Mouse (Mus musculus): ENCODE results near the gene Fam171a2.
A peak's percentile ranks its signal among the peaks of the same experiment; 100 is the strongest.

The Fam171a2 gene

GRCm38 (mm10) chr11:102447497-102447896, at the start of gene Fam171a2:
Fam171a2 (minus strand) TSS chr11:102447682.
- peak; percentile 75 to 90 for DNase-seq (ENCODE audit: inconsistent age in 2 of 2, low spot score in 1 of 2)

GRCm38 (mm10) chr11:102496732-102497131, 49.2 kb upstream of the Fam171a2 start:
- no peak for DNase-seq (ENCODE audit: inconsistent age in 2 of 2, low spot score in 1 of 2)

GRCm38 (mm10) chr11:102496206-102496605, 48.7 kb upstream of the Fam171a2 start:
- no peak for DNase-seq (ENCODE audit: inconsistent age in 2 of 2, low spot score in 1 of 2)

DNA sequence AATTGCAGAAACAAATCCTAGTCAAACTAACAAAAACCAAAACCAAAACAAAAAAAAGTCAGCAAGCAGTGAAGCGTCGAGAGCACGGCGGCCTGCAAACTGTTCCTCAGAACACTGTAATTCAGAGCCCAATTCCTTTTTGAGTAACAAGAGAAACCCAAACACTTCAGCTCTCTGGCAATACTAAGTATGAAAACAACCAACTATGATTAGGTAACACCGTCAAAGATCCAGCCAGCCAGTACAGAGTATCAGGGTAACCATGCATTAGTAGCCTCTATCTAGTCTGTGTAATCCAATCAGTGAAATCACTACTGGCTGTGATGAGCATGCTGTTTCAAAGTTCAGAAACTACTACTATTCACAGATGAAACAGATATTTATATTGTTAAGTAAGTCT, 48.3 kb upstream of the Fam171a2 start:
- no peak for DNase-seq (ENCODE audit: inconsistent age in 2 of 2, low spot score in 1 of 2)

DNA sequence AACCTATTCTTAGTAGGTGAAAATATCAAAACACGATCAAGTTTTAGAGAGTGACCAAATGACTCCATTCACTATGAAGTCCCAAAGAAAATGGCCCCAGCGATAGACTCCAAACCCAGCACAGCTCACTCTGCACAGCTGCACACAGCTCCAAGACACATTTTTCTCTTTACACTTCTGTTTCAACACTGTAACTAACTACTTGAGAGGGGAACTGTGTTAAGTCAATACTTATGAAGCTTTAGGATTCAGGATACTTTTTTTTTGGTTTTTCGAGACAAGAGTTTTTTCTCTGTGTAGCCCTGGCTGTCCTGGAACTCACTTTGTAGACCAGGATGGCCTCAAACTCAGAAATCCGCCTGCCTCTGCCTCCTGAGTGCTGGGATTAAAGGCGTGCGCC, 47.6 kb upstream of the Fam171a2 start:
- no peak for DNase-seq (ENCODE audit: inconsistent age in 2 of 2, low spot score in 1 of 2)

DNA sequence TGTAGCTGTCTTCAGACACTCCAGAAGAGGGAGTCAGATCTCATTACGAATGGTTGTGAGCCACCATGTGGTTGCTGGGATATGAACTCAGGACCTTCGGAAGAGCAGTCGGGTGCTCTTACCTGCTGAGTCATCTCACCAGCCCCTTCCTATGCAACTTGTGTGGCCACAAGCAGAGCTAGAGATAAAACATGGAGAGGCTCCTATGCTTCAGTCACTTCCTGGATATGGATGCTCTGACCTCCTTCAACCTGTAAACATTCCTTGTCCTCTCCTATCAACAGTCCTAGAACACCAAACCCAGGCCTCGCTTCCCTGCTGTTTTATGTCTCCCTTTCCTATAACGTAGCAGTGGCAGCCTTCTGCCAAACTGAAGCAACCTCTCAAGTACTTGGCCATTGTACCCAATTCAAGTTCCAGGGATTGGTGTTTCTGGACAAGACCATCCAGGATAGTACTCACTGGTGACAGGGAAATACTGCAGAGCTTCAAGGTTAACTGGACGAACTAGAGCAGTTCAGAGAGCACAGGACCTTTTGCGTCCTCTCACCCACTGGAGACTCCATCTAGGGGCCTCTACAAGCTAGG, 46.7 kb upstream of the Fam171a2 start:
- DNase-seq (ENCODE audit: inconsistent age in 2 of 2, low spot score in 1 of 2) = no peak

- no peak for DNase-seq (ENCODE audit: inconsistent age in 2 of 2, low spot score in 1 of 2)
Observed at GRCm38 (mm10) chr11:102493241-102493640, 45.8 kb upstream of the Fam171a2 start.

GRCm38 (mm10) chr11:102487901-102488300, 40.4 kb upstream of the Fam171a2 start:
- DNase-seq (ENCODE audit: inconsistent age in 2 of 2, low spot score in 1 of 2) = no peak

DNA sequence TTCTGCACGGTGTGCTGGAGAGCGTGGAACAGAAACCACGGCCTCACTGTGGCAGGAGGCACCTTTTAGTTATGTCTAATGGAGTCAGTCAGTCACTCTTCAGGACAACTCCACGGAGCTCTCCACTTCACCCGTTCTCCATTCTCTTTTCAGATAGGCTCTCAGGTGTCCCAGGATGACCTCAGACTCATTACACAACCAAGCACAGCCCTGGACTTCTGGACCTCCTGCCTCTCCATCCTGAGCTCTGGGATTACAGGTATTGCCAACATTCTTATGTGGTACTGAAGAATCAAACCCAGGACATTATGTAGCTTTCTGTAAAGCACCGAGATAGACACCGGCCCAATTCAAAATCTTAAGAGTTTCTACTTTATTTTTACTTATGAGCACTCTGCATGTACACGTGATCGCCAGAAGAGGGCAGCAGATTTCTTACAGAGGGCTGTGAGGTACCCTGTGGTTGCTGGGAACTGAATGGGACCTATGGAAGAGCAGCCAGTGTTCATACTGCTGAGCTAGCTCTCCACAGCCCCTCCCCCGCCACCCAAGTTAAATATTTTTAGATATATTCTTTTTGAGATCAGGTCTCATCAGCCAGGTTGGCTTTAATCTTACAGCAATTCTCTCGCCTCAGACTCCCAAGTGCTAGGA, 39.4 kb upstream of the Fam171a2 start:
- peak; percentile 37 to 79 for DNase-seq (ENCODE audit: inconsistent age in 2 of 2, low spot score in 1 of 2)

GRCm38 (mm10) chr11:102481779-102482178, 34.3 kb upstream of the Fam171a2 start:
- DNase-seq (ENCODE audit: inconsistent age in 2 of 2, low spot score in 1 of 2) = no peak

- DNase-seq (ENCODE audit: inconsistent age in 2 of 2, low spot score in 1 of 2) = no peak
Observed at GRCm38 (mm10) chr11:102480897-102481296, 33.4 kb upstream of the Fam171a2 start.

- no peak for DNase-seq (ENCODE audit: inconsistent age in 2 of 2, low spot score in 1 of 2)
Observed at GRCm38 (mm10) chr11:102480111-102480510, 32.6 kb upstream of the Fam171a2 start.

DNA sequence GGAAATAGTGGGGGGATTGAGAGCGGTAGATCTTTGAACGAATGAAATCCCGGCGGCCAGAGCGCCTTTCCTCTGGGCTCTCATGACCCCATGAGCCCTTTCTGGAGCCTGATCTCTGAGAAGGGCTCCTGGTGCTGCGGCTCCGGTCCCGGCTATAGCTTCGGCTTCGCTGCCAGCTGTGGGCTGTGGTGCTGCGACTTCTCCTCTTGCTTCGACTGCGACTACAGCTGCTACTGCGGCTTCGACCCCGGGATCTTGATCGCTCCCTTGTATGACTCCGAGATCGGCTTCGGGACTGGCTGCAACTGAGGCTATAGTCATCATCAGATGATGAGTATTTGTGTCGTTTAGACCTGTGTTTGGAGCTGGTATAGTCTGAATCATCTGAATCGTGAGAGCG, 32.1 kb upstream of the Fam171a2 start:
- DNase-seq (ENCODE audit: inconsistent age in 2 of 2, low spot score in 1 of 2) = no peak

- no peak for DNase-seq (ENCODE audit: inconsistent age in 2 of 2, low spot score in 1 of 2)
Observed at GRCm38 (mm10) chr11:102478671-102479070, 31.2 kb upstream of the Fam171a2 start.

GRCm38 (mm10) chr11:102475027-102475426, 27.5 kb upstream of the Fam171a2 start:
- DNase-seq (ENCODE audit: inconsistent age in 2 of 2, low spot score in 1 of 2) = no peak

DNA sequence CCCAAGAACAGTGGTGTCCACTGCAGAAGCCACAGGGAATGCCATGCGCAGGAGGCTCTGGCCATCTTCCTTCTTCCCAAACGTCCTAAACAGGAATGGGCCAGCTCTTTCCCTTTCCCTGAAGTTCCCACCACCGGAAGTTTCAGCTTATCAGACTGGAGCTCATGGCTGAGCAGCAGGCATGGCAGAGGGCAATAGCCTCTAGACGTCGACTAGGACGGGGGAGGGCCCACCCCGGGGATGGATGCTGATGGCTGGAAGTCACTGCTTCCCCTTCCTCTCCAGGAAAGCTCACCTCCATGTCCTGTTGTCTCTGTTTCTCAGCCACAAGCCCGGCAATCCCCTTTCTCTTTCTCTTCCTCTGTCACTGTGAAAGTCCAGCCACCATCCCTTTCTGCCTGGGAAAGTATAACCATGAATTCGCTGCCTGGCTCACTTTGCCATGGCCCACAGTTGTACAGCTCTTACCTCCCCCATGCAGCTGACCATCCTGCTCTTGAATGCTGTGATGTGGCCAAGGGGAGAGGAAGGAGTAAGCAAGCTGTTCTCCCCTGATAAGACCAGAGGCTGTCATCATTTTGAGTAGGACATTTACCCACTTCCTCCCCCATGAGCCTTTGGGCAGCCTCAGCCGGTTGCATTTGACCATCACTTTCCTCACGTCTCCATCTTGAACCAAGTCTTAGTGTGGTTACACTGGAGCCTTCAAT, 22.3 kb upstream of the Fam171a2 start, which contains the start of gene Itga2b:
Gene Itga2b (minus strand): TSS at position 475 of the 710 bp plus-strand sequence.
- no peak for DNase-seq (ENCODE audit: inconsistent age in 2 of 2, low spot score in 1 of 2)

DNA sequence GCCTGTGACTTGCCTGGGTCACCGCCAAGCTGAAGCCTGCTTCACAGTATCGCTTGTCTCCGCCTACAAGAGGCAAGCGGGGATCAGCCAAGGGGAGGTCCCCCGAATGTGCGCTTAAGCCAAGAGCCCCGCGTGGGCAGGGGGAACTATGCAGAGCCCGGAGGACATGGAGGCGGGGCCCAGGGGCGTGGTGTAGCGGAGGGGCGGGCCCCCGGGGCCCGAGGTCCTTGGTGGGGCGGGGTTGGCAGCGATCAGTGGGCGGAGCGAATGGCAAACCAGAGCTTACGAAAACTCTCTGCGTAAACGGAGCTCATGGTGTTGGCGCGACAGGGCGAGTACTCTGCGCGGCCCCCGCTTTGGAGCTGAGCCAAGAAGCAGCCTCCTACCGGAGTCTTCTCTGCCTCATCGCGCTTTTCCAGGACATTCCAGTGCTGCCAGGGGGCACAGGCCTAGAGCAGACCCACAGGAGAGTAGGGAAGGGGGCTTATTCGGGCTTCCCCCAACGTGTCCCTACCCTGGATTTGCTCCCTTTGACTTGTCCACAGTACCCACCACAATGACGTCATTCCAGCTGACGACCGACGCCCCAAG, 19.7 kb upstream of the Fam171a2 start:
- DNase-seq (ENCODE audit: inconsistent age in 2 of 2, low spot score in 1 of 2) = peak; percentile 99 to 100

DNA sequence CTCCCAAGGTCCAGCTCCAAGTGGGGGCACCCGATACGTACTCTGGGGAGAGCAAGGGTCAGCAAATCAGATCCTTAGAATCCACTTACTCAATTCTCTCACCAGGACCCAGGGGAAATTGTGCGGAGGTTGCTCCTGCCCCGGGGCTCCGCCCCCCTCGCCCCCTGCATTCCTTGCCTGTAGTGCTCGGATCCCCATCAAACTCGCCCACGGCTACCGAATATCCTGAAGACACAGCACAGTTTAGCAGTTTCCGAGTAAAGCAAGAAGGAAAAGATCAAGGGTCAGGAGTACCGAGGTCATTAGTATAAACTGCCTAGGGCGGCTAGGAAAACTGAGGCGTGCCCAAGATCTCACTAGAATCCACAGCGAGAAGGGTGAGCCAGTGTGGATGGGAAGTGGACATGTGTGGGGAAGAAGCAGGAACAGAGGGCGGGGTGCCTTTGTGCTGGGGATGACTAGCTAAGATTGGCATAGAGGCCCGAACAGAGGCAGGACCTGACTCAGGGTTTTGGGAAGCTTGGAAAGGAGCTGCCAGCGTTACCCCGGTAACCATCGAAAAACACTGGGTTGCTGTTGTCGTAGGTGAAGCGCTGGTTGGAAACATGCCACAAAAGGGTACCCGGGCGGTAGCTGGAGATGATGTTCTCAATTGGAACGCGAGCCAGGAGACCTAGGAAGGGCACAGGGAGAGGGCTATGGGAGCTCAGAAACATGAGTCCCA, 18.4 kb upstream of the Fam171a2 start:
- DNase-seq (ENCODE audit: inconsistent age in 2 of 2, low spot score in 1 of 2) = peak; percentile 84 to 91

DNA sequence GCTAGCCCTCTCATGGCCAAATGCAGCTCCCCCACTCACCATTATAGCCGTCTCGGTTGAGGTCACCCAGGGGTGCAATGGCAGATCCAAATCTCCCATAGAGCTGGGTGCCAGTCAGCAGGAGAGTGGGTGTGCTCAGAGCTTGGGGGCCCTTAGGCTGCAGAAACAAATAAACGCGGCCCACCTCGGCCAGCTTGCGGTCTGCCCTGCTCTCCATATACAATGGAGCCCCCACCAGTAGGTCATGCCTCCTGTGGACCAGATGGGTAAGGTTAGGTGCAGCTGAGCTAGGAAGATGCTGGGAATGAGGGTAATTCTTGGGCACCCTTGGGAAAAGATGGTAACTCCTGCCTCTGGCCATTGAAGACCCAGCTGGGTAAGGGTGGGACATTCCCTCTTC, 17.4 kb upstream of the Fam171a2 start:
- no peak for DNase-seq (ENCODE audit: inconsistent age in 2 of 2, low spot score in 1 of 2)

DNA sequence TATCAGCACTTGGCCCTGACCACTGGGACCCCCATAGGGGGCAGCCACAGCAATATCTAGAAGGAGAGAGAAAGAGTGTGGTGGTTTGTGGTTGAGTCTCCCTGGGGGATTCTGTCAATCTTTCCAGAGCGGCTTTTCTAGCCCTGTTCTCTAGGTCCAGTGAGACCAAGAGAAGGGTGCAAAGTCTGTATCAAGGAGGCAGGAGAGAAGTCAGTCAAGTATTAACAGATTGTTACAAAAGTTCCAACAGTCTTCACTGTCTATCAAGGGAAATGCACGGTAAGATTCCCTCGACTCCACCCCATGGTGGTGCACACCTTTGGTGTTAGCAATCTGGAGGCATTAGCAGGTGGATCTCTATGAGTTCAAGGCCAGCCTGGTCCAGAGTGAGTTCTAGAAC, 14.3 kb upstream of the Fam171a2 start:
- no peak for DNase-seq (ENCODE audit: inconsistent age in 2 of 2, low spot score in 1 of 2)

DNA sequence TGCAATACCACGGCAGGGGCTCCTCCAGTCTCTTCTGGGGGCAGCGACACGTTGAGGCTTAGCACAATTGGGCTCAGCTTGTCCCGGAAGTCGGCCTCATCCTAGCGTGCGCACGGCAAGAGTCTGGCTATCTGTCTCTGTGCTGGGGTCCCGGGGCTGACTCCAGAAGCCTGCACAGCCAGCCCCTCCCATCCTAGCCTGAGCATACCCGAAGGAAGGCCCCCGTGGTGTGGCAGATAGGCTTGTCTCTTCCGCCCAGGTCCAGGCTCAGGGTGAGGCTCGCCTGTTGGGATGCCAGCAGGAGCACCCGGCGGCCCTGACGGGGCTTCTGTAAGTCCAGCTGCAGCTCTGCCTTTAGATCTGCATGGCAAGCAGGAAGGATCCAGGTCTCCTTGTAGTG, 13.1 kb upstream of the Fam171a2 start:
- DNase-seq (ENCODE audit: inconsistent age in 2 of 2, low spot score in 1 of 2) = peak in 1 of 2 experiments; percentile 6
